Mouse (Mus musculus) left cerebral cortex, postnatal 4 days (tissue): ENCODE measurements around the gene Alg5. TPM values are rescaled to one million over a fixed set of nuclear protein-coding genes. Genes with fewer than 3 reads are reported as not detected.
"Not testable (repeated sequence)": the region's sequence is repeated elsewhere in the genome, so short reads cannot be mapped to it uniquely, and the experiment has no call there.

Source experiments
- DNase-seq: peaks from one replicate; pipeline ENCODE4 v3.0.0-alpha.2; 2022
- intact Hi-C: fragments of 180-260 bp; cut with DNase I; formaldehyde crosslinking; loops from one replicate; pipeline ENCODE4 v1.15.1; 2025
- total RNA-seq, 2 experiments: library from RNA; stranded (reverse); gene quantifications; 2 replicates each; pipeline ENCODE4 v1.2.3; 2021

The Alg5 gene
- total RNA-seq, 2 experiments from 2014 or later, result 24.5 to 31.4 TPM

- intact Hi-C loops, result no loop called here
Measured at GRCm38 (mm10) chr3:54736101-54736927, 975 bp downstream of the Alg5 start.

GRCm38 (mm10) chr3:54737317-54737716 is 2.0 kb downstream of the Alg5 start:
- intact Hi-C loops, result no loop called here
- DNase-seq, result no peak

More at GRCm38 (mm10) chr3:54736101-54736927, 975 bp downstream of the Alg5 start:
- no peak for DNase-seq

GRCm38 (mm10) chr3:54741965-54742364 is 6.6 kb downstream of the Alg5 start:
- no peak for DNase-seq
- intact Hi-C loops, result no loop called here

GRCm38 (mm10) chr3:54745799-54746198 is 10.5 kb downstream of the Alg5 start:
- intact Hi-C loops, result no loop called here
- peak; percentile 23 for DNase-seq

- intact Hi-C loops, result no loop called here
- no peak for DNase-seq
Measured at GRCm38 (mm10) chr3:54753411-54753810, 18.1 kb downstream of the Alg5 start.

- intact Hi-C loops, result no loop called here
- peak; percentile 57 for DNase-seq
Measured at GRCm38 (mm10) chr3:54755145-54756041, 20.1 kb downstream of the Alg5 start, which contains the start of gene Smad9. TSS of gene Smad9 (plus strand) at chr3:54755582.

GRCm38 (mm10) chr3:54756058-54756457 is 20.7 kb downstream of the Alg5 start:
- intact Hi-C loops, result no loop called here
- no peak for DNase-seq

GRCm38 (mm10) chr3:54757446-54757845 is 22.1 kb downstream of the Alg5 start:
- intact Hi-C loops, result no loop called here
- no peak for DNase-seq

- no peak for DNase-seq
- intact Hi-C loops, result no loop called here
Measured at GRCm38 (mm10) chr3:54759211-54759610, 23.9 kb downstream of the Alg5 start.

- intact Hi-C loops, result no loop called here
Measured at GRCm38 (mm10) chr3:54760321-54761115, 25.2 kb downstream of the Alg5 start.

GRCm38 (mm10) chr3:54761258-54761657 is 25.9 kb downstream of the Alg5 start:
- no peak for DNase-seq
- intact Hi-C loops, result no loop called here

More at GRCm38 (mm10) chr3:54760321-54761115, 25.2 kb downstream of the Alg5 start:
- no peak for DNase-seq

- peak; percentile 63 for DNase-seq
- intact Hi-C loops, result no loop called here
Measured at GRCm38 (mm10) chr3:54764418-54764817, 29.1 kb downstream of the Alg5 start.

GRCm38 (mm10) chr3:54765521-54765920 is 30.2 kb downstream of the Alg5 start:
- intact Hi-C loops, DNase-seq: not testable (repeated sequence)

GRCm38 (mm10) chr3:54766034-54766433 is 30.7 kb downstream of the Alg5 start:
- intact Hi-C loops, result no loop called here
- DNase-seq, result no peak

GRCm38 (mm10) chr3:54766811-54767210 is 31.5 kb downstream of the Alg5 start:
- intact Hi-C loops, result no loop called here
- no peak for DNase-seq

GRCm38 (mm10) chr3:54768592-54768991 is 33.3 kb downstream of the Alg5 start:
- intact Hi-C loops, result no loop called here
- no peak for DNase-seq

GRCm38 (mm10) chr3:54769349-54770275 is 34.3 kb downstream of the Alg5 start:
- intact Hi-C loops, result no loop called here
- DNase-seq, result no peak

GRCm38 (mm10) chr3:54773613-54774012 is 38.3 kb downstream of the Alg5 start:
- no peak for DNase-seq
- intact Hi-C loops, result no loop called here

- intact Hi-C loops, result no loop called here
- DNase-seq, result no peak
Measured at GRCm38 (mm10) chr3:54775989-54776631, 40.8 kb downstream of the Alg5 start.
